Mouse (Mus musculus): Measurements from ENCODE around the gene Svep1.

DNA sequence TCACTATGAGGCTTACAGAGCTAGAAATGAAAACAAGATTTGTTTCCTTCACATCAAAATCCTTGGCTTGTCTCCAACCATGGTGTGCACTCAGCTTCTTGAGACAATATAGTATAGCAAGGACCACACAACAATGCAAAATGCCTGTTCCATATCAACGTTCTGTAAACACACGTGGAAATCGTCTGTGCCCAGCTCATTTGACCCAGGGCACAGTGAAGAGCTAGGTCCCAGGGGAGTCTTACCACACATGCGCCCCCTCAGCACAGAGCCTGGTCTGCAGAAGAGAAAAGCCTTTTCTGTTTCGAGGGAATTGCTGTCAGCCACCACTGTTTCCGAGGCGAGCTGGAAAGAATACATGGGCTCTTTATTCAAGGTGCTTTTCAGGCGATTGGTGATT, 91.2 kb downstream of the Svep1 start:
- TF ChIP-seq POLR2A (IDR thresholded peaks at IDR 0.05; ENCODE audit: low read depth, low read length) (no peak), CTCF (IDR thresholded peaks at IDR 0.05; ENCODE audit: extremely low read depth, insufficient read length, insufficient replicate concordance, low read depth, low read length) (no peak)
